Mouse (Mus musculus) lung, embryonic 15.5 days (tissue): ENCODE results near the gene Jag2. TPM values are rescaled to one million over a fixed set of nuclear protein-coding genes. Genes with fewer than 3 reads are reported as not detected.
A peak's percentile ranks its signal among the peaks of the same experiment; 100 is the strongest.

Experiments
- ATAC-seq: fragments of 200-750 bp; cut with Nextera tagmentation; 2 replicates; pipeline ENCODE4 v1.8.0; 2017; ENCODE audit warnings: moderate number of reproducible peaks, borderline replicate concordance; ENCODE audit not compliant: low FRiP score, low TSS enrichment; ENCODE audit errors: extremely low read depth
- H3K27ac ChIP-seq: fragments of 300-500 bp; sonication (generic); 2 replicates; pipeline ENCODE4 v1.5.1; 2015; ENCODE audit warnings: moderate library complexity, mild to moderate bottlenecking, inconsistent platforms
- H3K27me3 ChIP-seq: fragments of 300-500 bp; sonication (generic); 2 replicates; pipeline ENCODE4 v1.6.1; 2015; ENCODE audit warnings: inconsistent platforms
- H3K36me3 ChIP-seq: fragments of 300-500 bp; sonication (generic); 2 replicates; pipeline ENCODE4 v1.6.1; 2015; ENCODE audit warnings: inconsistent platforms
- H3K4me1 ChIP-seq: fragments of 300-500 bp; sonication (generic); 2 replicates; pipeline ENCODE4 v1.6.1; 2015; ENCODE audit warnings: inconsistent platforms
- H3K4me2 ChIP-seq: fragments of 300-500 bp; sonication (generic); 2 replicates; pipeline ENCODE4 v1.6.1; 2015; ENCODE audit warnings: inconsistent platforms, mild to moderate bottlenecking, moderate library complexity
- H3K4me3 ChIP-seq: fragments of 300-500 bp; sonication (generic); 2 replicates; pipeline ENCODE4 v1.5.1; 2015; ENCODE audit warnings: mild to moderate bottlenecking, inconsistent platforms
- H3K9ac ChIP-seq: fragments of 300-500 bp; sonication (generic); 2 replicates; pipeline ENCODE4 v1.6.1; 2015; ENCODE audit warnings: inconsistent platforms
- H3K9me3 ChIP-seq: fragments of 300-500 bp; sonication (generic); 2 replicates; pipeline ENCODE4 v1.6.1; 2016; ENCODE audit warnings: inconsistent platforms
- WGBS: fragments of 180-500 bp; shearing (Covaris S2); methylation state at CpG from one replicate; pipeline ENCODE4 v1.1.7; 2015; 5-methylcytosine and 5-hydroxymethylcytosine counted together
- polyA plus RNA-seq: library from polyadenylated mRNA; unstranded; fragments of >200 nt; fragmentation: Nextera tagmentation; extraction: Ambion mirVana; gene quantifications from 2 replicates; pipeline ENCODE4 v1.2.1, GENCODE M21; 2015

Jag2 gene
- polyA plus RNA-seq, 1 experiment from 2014 or later, result 6.2 TPM

- Histone ChIP-seq H3K9me3 (no peaks in the 10 kb centered on the region), H3K4me2 (no peak overlapping the region), H3K4me1 (peaks cover 46% of the 10 kb centered on the region), H3K4me3 (no peak overlapping the region), H3K36me3 (no peaks in the 10 kb centered on the region), H3K9ac (no peak overlapping the region), H3K27me3 (peaks cover 84% of the 10 kb centered on the region), H3K27ac (no peak overlapping the region; the same call in 1 of the 2 replicates)
- no peak for ATAC-seq
- 21% methylated on average over 16 of the region's 16 CpGs for WGBS
These were observed 54.2 kb downstream of the Jag2 start for GRCm38 (mm10) chr12:112875225-112876013.

- peaks cover 87% of the 10 kb centered on the region for H3K27me3 ChIP-seq
- 15% methylated on average over 22 of the region's 22 CpGs for WGBS
- no peaks in the 10 kb centered on the region for H3K9me3 ChIP-seq
- no peak overlapping the region for H3K27ac ChIP-seq
- H3K9ac ChIP-seq, result no peak overlapping the region
- peak overlapping the region; percentile 46 for H3K4me2 ChIP-seq
- H3K36me3 ChIP-seq, result no peaks in the 10 kb centered on the region
- peaks cover 55% of the 10 kb centered on the region for H3K4me1 ChIP-seq
- ATAC-seq, result no peak
- H3K4me3 ChIP-seq, result no peak overlapping the region
These were observed 55.4 kb downstream of the Jag2 start for GRCm38 (mm10) chr12:112874199-112874598.

GRCm38 (mm10) chr12:112873452-112874190 is 56.0 kb downstream of the Jag2 start:
- Histone ChIP-seq H3K9me3 (no peaks in the 10 kb centered on the region), H3K4me1 (peaks cover 59% of the 10 kb centered on the region), H3K27me3 (peaks cover 84% of the 10 kb centered on the region), H3K9ac (no peak overlapping the region), H3K4me3 (no peak overlapping the region), H3K36me3 (no peaks in the 10 kb centered on the region), H3K4me2 (peak overlapping the region; percentile 46), H3K27ac (no peak overlapping the region)
- WGBS, result 16% methylated on average over 18 of the region's 18 CpGs
- ATAC-seq, result no peak

- no peak overlapping the region for H3K27ac ChIP-seq
- ATAC-seq, result no peak
- peaks cover 55% of the 10 kb centered on the region for H3K4me1 ChIP-seq
- H3K27me3 ChIP-seq, result peaks cover 78% of the 10 kb centered on the region
- no peak overlapping the region for H3K9ac ChIP-seq
- H3K4me3 ChIP-seq, result no peak overlapping the region
- H3K4me2 ChIP-seq, result no peak overlapping the region
- no peaks in the 10 kb centered on the region for H3K9me3 ChIP-seq
- 67% methylated on average over 10 of the region's 10 CpGs for WGBS
- no peaks in the 10 kb centered on the region for H3K36me3 ChIP-seq
These were observed 56.6 kb downstream of the Jag2 start for GRCm38 (mm10) chr12:112872991-112873390.

GRCm38 (mm10) chr12:112871272-112871671 is 58.3 kb downstream of the Jag2 start:
- no peak overlapping the region for H3K9ac ChIP-seq
- H3K4me1 ChIP-seq, result peaks cover 44% of the 10 kb centered on the region
- H3K27me3 ChIP-seq, result peaks cover 61% of the 10 kb centered on the region
- no peaks in the 10 kb centered on the region for H3K9me3 ChIP-seq
- H3K4me2 ChIP-seq, result no peak overlapping the region
- 80% methylated on average over 2 of the region's 2 CpGs for WGBS
- no peaks in the 10 kb centered on the region for H3K36me3 ChIP-seq
- H3K4me3 ChIP-seq, result no peak overlapping the region
- H3K27ac ChIP-seq, result no peak overlapping the region
- ATAC-seq, result no peak

- Histone ChIP-seq H3K27ac (no peak overlapping the region), H3K4me2 (no peak overlapping the region), H3K9ac (no peak overlapping the region), H3K4me1 (peaks cover 39% of the 10 kb centered on the region), H3K36me3 (no peaks in the 10 kb centered on the region), H3K27me3 (peaks cover 56% of the 10 kb centered on the region), H3K9me3 (no peaks in the 10 kb centered on the region), H3K4me3 (no peak overlapping the region)
- 46% methylated on average over 13 of the region's 13 CpGs for WGBS
- ATAC-seq, result no peak
These were observed 58.8 kb downstream of the Jag2 start for GRCm38 (mm10) chr12:112870775-112871174.

GRCm38 (mm10) chr12:112869783-112870204 is 59.8 kb downstream of the Jag2 start:
- Histone ChIP-seq H3K4me1 (peaks cover 37% of the 10 kb centered on the region), H3K27ac (no peak overlapping the region), H3K4me3 (no peak overlapping the region), H3K4me2 (peak overlapping the region; percentile 1; the same call in 1 of the 2 replicates), H3K9ac (no peak overlapping the region), H3K27me3 (peaks cover 46% of the 10 kb centered on the region), H3K9me3 (no peaks in the 10 kb centered on the region), H3K36me3 (no peaks in the 10 kb centered on the region)
- WGBS, result 2% methylated on average over 16 of the region's 16 CpGs
- ATAC-seq, result no peak

GRCm38 (mm10) chr12:112868178-112869087 is 61.1 kb downstream of the Jag2 start, which contains the start of gene Gpr132:
Gene Gpr132 (minus strand): TSS chr12:112868228.
- Histone ChIP-seq H3K9ac (no peak within 1 kb of the TSS), H3K4me2 (no peak within 1 kb of the TSS; the same call in 1 of the 2 replicates), H3K4me1 (peaks cover 28% of the 10 kb centered on the region), H3K27me3 (peaks cover 32% of the 10 kb centered on the region), H3K4me3 (no peak within 1 kb of the TSS), H3K27ac (no peak within 1 kb of the TSS), H3K36me3 (no peaks in the 10 kb centered on the region), H3K9me3 (no peaks in the 10 kb centered on the region)
- no peak for ATAC-seq
- 55% methylated on average over 13 of the region's 13 CpGs for WGBS

- H3K9ac ChIP-seq, result no peak overlapping the region
- H3K9me3 ChIP-seq, result no peaks in the 10 kb centered on the region
- WGBS, result 93% methylated on average over 7 of the region's 7 CpGs
- peaks cover 20% of the 10 kb centered on the region for H3K27me3 ChIP-seq
- no peaks in the 10 kb centered on the region for H3K36me3 ChIP-seq
- no peak overlapping the region for H3K4me2 ChIP-seq
- H3K4me1 ChIP-seq, result peaks cover 27% of the 10 kb centered on the region
- no peak overlapping the region for H3K4me3 ChIP-seq
- ATAC-seq, result no peak
- no peak overlapping the region for H3K27ac ChIP-seq
These were observed 62.4 kb downstream of the Jag2 start for GRCm38 (mm10) chr12:112867106-112867674.

- Histone ChIP-seq H3K36me3 (no peaks in the 10 kb centered on the region), H3K27ac (no peak overlapping the region), H3K9me3 (no peaks in the 10 kb centered on the region), H3K4me3 (no peak overlapping the region), H3K4me2 (no peak overlapping the region), H3K9ac (no peak overlapping the region), H3K27me3 (peaks cover 14% of the 10 kb centered on the region), H3K4me1 (peaks cover 27% of the 10 kb centered on the region)
- WGBS, result 35% methylated on average over 8 of the region's 8 CpGs
- no peak for ATAC-seq
These were observed 63.0 kb downstream of the Jag2 start for GRCm38 (mm10) chr12:112866467-112867080.

- Histone ChIP-seq H3K4me2 (no peak overlapping the region), H3K9me3 (no peaks in the 10 kb centered on the region), H3K4me3 (no peak overlapping the region), H3K4me1 (peaks cover 18% of the 10 kb centered on the region), H3K27ac (no peak overlapping the region), H3K9ac (no peak overlapping the region), H3K27me3 (no peaks in the 10 kb centered on the region; the same call in 1 of the 2 replicates), H3K36me3 (no peaks in the 10 kb centered on the region)
- no peak for ATAC-seq
- WGBS, result 81% methylated on average over 7 of the region's 7 CpGs
These were observed 64.8 kb downstream of the Jag2 start for GRCm38 (mm10) chr12:112864804-112865203.
